Mouse (Mus musculus) liver, adult 2 months (tissue): ENCODE measurements around the gene Nxph4. TPM values are rescaled to one million over a fixed set of nuclear protein-coding genes. Genes with fewer than 3 reads are reported as not detected.

Experiments
- DNase-seq: peaks from one replicate; pipeline ENCODE4 v3.0.0-alpha.2; 2011; ENCODE audit warnings: low read depth, low spot score; ENCODE audit errors: extremely low read depth
- H3K27ac ChIP-seq: fragments of 200-500 bp; replicated peaks from 2 replicates; pipeline ENCODE4 v1.5.1; 2012; ENCODE audit warnings: low read depth, mild to moderate bottlenecking, control low read depth, inconsistent platforms, low read length; ENCODE audit not compliant: insufficient read depth
- H3K27me3 ChIP-seq: fragments of 200-500 bp; 2 replicates; pipeline ENCODE4 v1.6.1; 2012; ENCODE audit warnings: mild to moderate bottlenecking, moderate library complexity, low read length, inconsistent platforms; ENCODE audit not compliant: control insufficient read depth, insufficient read depth
- H3K36me3 ChIP-seq: fragments of 200-500 bp; 2 replicates; pipeline ENCODE4 v1.6.1; 2012; ENCODE audit warnings: low read length, inconsistent platforms; ENCODE audit not compliant: control insufficient read depth, insufficient read depth
- H3K4me1 ChIP-seq: fragments of 200-500 bp; 2 replicates; pipeline ENCODE4 v1.6.1; 2011; ENCODE audit warnings: low read length; ENCODE audit not compliant: control insufficient read depth, insufficient read depth
- H3K4me3 ChIP-seq: fragments of 200-500 bp; 2 replicates; pipeline ENCODE4 v1.5.1; 2011; ENCODE audit warnings: low read depth, mild to moderate bottlenecking, control low read depth, low read length, moderate library complexity; ENCODE audit not compliant: insufficient read depth
- H3K79me2 ChIP-seq: fragments of 200-500 bp; 2 replicates; pipeline ENCODE4 v1.6.1; 2012; ENCODE audit warnings: inconsistent platforms, mild to moderate bottlenecking, low read length, moderate library complexity; ENCODE audit not compliant: control insufficient read depth, insufficient read depth
- H3K9ac ChIP-seq: fragments of 200-500 bp; 2 replicates; pipeline ENCODE4 v1.6.1; 2012; ENCODE audit warnings: low read depth, mild to moderate bottlenecking, control low read depth, inconsistent platforms, low read length
- CTCF ChIP-seq: fragments of 200-500 bp; IDR thresholded peaks from 2 replicates; pipeline ENCODE4 v1.5.1; 2011; ENCODE audit warnings: low read depth, low read length, control low read depth
- POLR2A ChIP-seq: fragments of 200-500 bp; IDR thresholded peaks from 2 replicates; pipeline ENCODE4 v1.6.1; 2011; ENCODE audit warnings: low read length, control low read depth; ENCODE audit not compliant: insufficient read depth; ENCODE audit errors: extremely low read depth
- WGBS: fragments of 180-500 bp; shearing (Covaris S2); methylation state at CpG from one replicate; pipeline ENCODE4 v1.1.7; 2018; 5-methylcytosine and 5-hydroxymethylcytosine counted together
- polyA plus RNA-seq: library from polyadenylated mRNA; depleted of rRNA; stranded (reverse); fragments of >200 nt; gene quantifications from 2 replicates; pipeline ENCODE4 v1.2.3, GENCODE M21; 2012
- total RNA-seq: library from RNA; depleted of rRNA; stranded (reverse); fragments of >200 nt; gene quantifications from 2 replicates; pipeline ENCODE4 v1.2.3, GENCODE M21; 2014

Gene Nxph4
- total and polyA plus RNA-seq, 2 experiments: not detected

- H3K4me3 ChIP-seq: peak overlapping the region; percentile 57
- peaks cover 16% of the 10 kb centered on the region for H3K4me1 ChIP-seq
- peak; percentile 57 for DNase-seq
- H3K27me3 ChIP-seq: no peaks in the 10 kb centered on the region; the same call in 1 of the 2 replicates
- H3K79me2 ChIP-seq: peaks cover 6% of the 10 kb centered on the region; the same call in 1 of the 2 replicates
- H3K9ac ChIP-seq: peak overlapping the region; percentile 72
- H3K27ac ChIP-seq: peak overlapping the region; percentile 78
- 3% methylated on average over 12 of the region's 12 CpGs for WGBS
- H3K36me3 ChIP-seq: peaks cover 11% of the 10 kb centered on the region; the same call in 1 of the 2 replicates
- TF ChIP-seq CTCF (no peak), POLR2A (no peak)
Measured at GRCm38 (mm10) chr10:127521611-127522080, 12.7 kb downstream of the Nxph4 start.

DNA sequence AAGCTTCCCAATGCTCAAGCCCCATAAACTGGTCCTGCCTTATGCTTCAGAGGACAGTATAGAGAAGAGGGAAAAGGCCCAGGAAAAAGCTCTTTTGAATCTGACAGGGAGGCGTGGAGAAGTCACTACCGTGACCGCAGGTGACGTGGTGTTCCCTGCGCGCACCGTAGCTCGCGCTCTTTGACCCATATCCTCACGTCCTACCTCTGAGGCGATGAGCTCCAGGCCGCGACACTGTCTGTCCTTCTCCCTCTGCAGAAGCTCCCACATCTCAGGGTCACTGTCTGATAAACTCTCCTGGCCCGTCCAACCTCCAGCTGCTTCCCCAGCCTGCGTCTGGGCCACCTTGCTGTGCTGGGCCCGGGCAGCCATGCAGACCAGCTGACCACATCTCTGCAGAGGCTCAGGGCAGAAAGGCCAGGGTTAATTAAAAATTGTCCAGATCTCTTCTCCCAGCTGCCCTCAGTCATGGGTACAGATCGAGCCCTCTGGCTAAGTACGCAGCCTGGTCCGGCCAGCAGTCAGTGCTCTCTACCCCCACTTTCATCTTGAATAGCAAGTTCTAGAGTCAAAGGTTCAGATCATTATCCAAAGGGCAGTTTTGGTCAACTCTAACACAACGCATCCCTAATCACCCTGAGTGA is 13.5 kb downstream of the Nxph4 start:
- TF ChIP-seq CTCF: no peak
- TF ChIP-seq POLR2A: no peak
- no peaks in the 10 kb centered on the region; the same call in 1 of the 2 replicates for H3K27me3 ChIP-seq
- peak; percentile 97 for DNase-seq
- H3K27ac ChIP-seq: peak overlapping the region; percentile 78
- peaks cover 6% of the 10 kb centered on the region; the same call in 1 of the 2 replicates for H3K79me2 ChIP-seq
- peaks cover 19% of the 10 kb centered on the region for H3K4me1 ChIP-seq
- 32% methylated on average over 20 of the region's 20 CpGs for WGBS
- H3K9ac ChIP-seq: peak overlapping the region; percentile 52
- peaks cover 11% of the 10 kb centered on the region; the same call in 1 of the 2 replicates for H3K36me3 ChIP-seq
- H3K4me3 ChIP-seq: peak overlapping the region; percentile 57

DNA sequence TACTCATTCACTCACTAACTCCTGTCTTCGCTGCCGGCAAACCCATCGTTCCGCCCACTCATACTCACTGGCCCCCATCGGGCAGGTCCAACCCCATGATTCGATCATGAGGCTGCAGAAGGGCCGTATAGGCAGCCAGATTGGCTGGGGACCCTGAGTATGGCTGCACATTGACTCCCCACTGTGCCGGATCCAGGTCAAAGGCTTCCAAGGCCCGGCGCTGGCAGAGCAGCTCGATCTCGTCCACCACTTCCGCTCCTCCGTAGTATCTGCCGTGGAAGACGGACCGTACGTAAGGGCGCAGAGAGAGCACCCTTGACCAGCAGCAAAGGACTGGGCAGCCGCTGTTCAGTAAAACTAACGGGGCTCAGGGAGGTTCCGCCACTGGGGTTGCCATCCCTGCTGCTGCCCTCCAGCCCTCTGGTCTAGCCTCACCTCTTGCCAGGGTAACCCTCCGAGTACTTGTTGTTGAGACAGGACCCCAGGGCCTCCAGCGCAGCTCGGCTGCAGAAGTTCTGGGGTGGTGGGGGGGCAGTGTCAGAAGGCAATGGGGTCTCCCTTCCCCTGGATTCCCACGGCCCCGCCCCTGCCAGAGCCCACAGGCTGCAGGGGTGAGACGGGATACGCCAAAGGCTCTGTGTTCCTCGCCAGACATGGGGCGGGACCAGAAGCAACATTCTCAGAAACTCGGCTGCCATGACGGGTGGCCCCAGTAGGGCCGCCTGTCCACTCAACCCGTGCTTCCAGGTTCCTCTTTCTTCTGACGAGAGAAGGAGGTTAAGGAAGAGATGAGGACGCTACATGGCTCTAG is 14.3 kb downstream of the Nxph4 start:
- Histone ChIP-seq H3K9ac (peak overlapping the region; percentile 52), H3K27me3 (no peaks in the 10 kb centered on the region; the same call in 1 of the 2 replicates), H3K27ac (peak overlapping the region; percentile 78), H3K4me3 (peak overlapping the region; percentile 53), H3K79me2 (peaks cover 6% of the 10 kb centered on the region; the same call in 1 of the 2 replicates), H3K36me3 (peaks cover 11% of the 10 kb centered on the region; the same call in 1 of the 2 replicates), H3K4me1 (peaks cover 19% of the 10 kb centered on the region)
- TF ChIP-seq CTCF: no peak
- TF ChIP-seq POLR2A: no peak
- no peak for DNase-seq
- WGBS: 82% methylated on average over 37 of the region's 37 CpGs

DNA sequence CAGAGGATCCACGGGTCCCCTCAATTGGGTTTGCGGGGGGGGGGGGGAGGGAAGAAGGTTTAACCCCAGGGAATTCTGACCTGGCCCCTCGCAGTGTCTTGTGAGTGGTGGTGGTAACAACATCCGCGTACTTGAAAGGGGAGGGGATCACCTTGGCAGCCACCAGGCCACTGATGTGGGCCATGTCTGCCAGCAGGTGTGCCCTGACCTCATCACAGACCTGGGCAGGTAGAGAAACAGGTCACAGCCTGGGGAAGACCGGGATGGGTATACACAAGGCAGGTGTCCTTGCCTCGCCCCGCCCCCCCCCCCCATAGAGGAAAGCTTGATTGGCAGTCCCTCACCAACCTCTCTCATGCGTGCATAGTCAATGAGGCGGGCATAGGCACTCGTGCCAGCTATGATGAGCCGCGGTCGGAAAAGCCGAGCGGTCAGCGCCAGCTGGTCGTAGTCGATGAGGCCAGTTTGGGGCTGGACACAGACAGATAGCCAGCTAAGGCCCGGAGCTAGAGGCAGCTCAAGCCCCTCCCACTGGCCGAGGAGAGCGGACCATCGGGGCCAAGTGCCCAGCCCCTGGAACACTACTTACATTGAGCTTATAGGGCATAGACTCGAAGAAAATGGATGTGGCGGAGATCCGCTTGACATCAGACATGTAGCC is 15.2 kb downstream of the Nxph4 start:
- H3K27ac ChIP-seq: no peak overlapping the region
- peaks cover 6% of the 10 kb centered on the region; the same call in 1 of the 2 replicates for H3K79me2 ChIP-seq
- no peak overlapping the region for H3K4me3 ChIP-seq
- 80% methylated on average over 26 of the region's 26 CpGs for WGBS
- no peak for TF ChIP-seq POLR2A
- TF ChIP-seq CTCF: no peak
- DNase-seq: peak; percentile 45
- no peaks in the 10 kb centered on the region for H3K27me3 ChIP-seq
- peaks cover 11% of the 10 kb centered on the region; the same call in 1 of the 2 replicates for H3K36me3 ChIP-seq
- peaks cover 19% of the 10 kb centered on the region for H3K4me1 ChIP-seq
- H3K9ac ChIP-seq: no peak overlapping the region

DNA sequence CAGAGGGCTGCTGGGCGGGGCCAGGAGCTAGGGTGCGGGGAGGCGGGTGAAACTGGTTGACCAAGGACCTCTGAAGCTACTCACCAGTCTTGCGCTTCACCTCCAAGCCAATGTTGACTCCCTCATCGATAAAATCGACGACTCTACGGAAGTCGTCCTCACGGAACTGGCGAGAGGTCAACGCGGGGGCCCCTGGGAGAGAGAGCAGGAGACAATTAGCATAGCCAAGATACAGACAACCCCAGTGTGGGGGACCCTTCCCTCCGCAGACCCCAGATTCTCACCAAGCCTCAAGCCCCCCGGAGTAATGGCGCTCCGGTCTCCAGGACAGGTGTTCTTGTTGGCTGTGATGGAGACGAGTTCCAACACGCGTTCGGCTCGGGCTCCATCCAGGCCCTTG is 16.4 kb downstream of the Nxph4 start:
- peaks cover 22% of the 10 kb centered on the region for H3K4me1 ChIP-seq
- H3K9ac ChIP-seq: no peak overlapping the region
- DNase-seq: no peak
- no peak overlapping the region for H3K27ac ChIP-seq
- TF ChIP-seq CTCF (no peak), POLR2A (no peak)
- peaks cover 11% of the 10 kb centered on the region; the same call in 1 of the 2 replicates for H3K36me3 ChIP-seq
- no peaks in the 10 kb centered on the region for H3K27me3 ChIP-seq
- 83% methylated on average over 22 of the region's 22 CpGs for WGBS
- H3K79me2 ChIP-seq: peaks cover 6% of the 10 kb centered on the region; the same call in 1 of the 2 replicates
- no peak overlapping the region for H3K4me3 ChIP-seq
